Mouse (Mus musculus): ENCODE results near the gene Slc41a2. TPM values are rescaled to one million over a fixed set of nuclear protein-coding genes. Genes with fewer than 3 reads are reported as not detected.

Slc41a2 gene
- polyA plus RNA-seq, 1 experiment from 2014 or later, result 19.3 TPM

DNA sequence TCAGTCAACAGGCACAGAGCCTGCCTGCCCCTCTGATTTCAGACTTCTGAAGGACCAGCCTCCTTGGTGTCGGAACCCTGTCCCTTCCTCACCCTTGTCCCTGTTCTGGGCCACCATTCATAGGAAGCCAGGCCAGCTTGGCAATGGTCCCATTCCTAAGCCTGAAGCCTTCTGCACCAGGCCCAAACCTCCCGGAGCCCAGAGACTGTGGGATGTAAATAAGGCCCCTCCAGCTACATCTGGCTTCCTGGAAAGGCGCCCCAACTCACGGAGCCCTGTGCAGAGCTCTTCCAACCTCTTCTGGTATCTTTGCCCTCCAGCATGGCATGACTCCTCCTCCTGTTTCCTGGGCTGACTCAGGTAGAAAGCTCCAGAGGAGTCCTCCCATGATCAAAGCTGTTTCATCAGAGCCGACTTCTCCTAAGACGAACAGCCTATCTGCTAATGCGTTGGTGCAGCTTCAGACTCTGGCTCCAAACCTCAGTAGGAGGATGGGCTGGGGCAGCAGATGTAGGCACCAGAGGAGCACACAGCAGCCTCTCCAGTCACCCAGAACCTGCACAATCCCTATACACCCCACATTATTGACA is 153.1 kb downstream of the Slc41a2 start:
- 20% methylated on average over 7 of the region's 7 CpGs for WGBS (ENCODE audit: missing documents)
- no peaks in the 10 kb centered on the region for H3K79me2 ChIP-seq (ENCODE audit: inconsistent target)
- H3K4me3 ChIP-seq (ENCODE audit: inconsistent target), result no peak overlapping the region
- H3K27ac ChIP-seq, result peak overlapping the region; percentile 93
- H3K36me3 ChIP-seq (ENCODE audit: inconsistent target), result no peaks in the 10 kb centered on the region

DNA sequence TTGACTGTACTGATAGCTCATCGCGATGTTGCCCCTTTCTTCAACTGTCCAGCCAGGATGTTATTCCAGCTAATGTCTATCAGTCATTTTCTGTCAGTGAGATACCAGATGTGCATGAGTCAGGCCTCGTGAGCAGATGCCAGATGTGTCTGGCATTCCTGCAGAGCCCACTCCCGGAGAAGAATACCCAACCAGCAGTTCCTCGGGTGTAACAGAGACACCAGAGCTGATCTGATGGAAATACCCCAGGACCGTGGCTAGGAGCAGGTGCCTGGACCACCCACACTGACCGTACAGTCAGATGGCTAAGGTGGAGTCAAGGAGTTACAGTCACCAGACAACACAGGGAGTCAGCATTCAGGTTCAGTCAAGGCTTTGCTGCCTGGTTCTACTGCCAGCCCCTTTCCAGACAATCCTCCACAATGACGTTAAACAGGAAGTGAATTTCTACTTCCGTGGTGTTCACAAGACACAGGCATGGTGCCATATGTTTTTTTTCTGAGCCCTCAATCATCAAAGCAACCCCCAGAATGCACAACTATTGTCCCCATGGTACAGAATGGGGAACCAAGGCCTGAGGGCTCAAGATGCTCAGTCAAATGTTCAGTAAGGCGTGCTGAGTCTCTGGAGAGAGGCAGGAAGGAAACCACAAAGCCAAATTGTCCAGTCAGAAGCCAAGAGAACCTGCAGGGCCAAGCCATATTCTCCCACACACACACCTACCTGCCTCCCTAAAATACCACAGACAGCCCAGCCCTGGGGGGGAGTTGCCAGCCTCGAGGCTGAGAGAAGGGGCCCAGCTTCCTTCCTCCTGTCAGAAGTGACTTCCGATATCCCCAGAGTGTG is 153.8 kb downstream of the Slc41a2 start:
- Histone ChIP-seq H3K79me2 (ENCODE audit: inconsistent target) (no peaks in the 10 kb centered on the region), H3K4me3 (ENCODE audit: inconsistent target) (no peak overlapping the region), H3K36me3 (ENCODE audit: inconsistent target) (no peaks in the 10 kb centered on the region), H3K27ac (peak overlapping the region; percentile 93)
- WGBS (ENCODE audit: missing documents), result 41% methylated on average over 11 of the region's 12 CpGs

DNA sequence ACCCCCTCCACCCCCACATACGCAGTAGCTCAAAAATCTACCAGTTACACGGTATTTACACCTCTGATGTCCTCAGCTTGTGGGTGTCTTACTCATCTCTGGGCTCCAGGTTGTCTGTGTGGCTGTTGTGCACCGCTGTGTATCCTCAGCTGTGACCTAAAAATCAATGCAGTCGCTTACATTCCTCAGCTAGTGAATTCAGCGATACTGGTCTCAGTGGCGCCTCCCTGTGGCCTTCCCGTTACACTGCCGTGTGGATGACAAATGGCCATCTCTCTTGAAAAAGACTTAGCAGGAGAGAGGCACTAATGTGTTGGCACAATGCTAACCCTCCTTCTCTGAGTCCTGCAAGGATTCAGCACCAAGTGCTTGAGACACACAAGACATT is 155.1 kb downstream of the Slc41a2 start:
- WGBS (ENCODE audit: missing documents), result 77% methylated on average over 8 of the region's 8 CpGs
- H3K79me2 ChIP-seq (ENCODE audit: inconsistent target), result no peaks in the 10 kb centered on the region
- H3K4me3 ChIP-seq (ENCODE audit: inconsistent target), result no peak overlapping the region
- H3K36me3 ChIP-seq (ENCODE audit: inconsistent target), result no peaks in the 10 kb centered on the region
- H3K27ac ChIP-seq, result peak overlapping the region; percentile 93

DNA sequence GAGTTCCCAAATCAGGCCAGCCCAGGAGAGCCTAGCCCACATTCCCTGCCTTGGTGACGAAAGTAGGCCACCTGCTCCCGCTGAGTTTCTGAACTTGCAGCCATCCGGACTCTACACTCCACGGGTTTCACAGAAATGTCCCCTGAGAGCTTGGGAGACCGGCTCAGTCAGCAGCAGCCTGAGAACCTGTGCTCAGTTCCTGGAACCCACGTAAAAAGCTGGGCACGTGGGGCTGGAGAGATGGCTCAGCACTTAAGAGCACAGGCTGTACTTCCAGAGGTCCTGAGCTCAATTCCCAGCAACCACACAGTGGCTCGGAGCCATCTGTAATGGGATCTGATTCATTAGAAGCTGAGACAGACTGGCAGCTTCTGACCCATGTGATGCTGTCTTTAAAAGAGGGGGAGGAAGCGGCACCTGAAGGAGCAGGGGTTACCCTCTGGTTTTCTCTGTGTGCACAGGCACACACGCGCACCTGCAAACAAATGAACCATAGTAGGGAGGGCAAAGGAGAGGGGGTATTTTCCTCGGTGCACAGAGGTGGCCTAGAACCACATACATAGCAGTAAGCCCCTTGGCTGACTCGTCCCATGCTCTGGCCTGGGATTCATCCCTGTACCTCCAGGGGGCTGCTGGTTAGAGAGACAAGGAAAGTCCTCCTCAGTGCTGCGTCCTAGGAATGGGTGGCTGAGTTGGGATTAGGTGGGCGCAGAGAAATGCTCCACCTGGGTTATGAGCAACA is 155.7 kb downstream of the Slc41a2 start:
- Histone ChIP-seq H3K4me3 (ENCODE audit: inconsistent target) (no peak overlapping the region), H3K36me3 (ENCODE audit: inconsistent target) (no peaks in the 10 kb centered on the region), H3K79me2 (ENCODE audit: inconsistent target) (no peaks in the 10 kb centered on the region), H3K27ac (peak overlapping the region; percentile 93; the same call in 1 of the 2 replicates)
- 96% methylated on average over 15 of the region's 15 CpGs for WGBS (ENCODE audit: missing documents)

Other genes with a start within 250 kb of the Slc41a2 start
- 0.41 to 0.67 TPM (median 0.49 TPM) in 3 replicates for gene D10Wsu102e, start 22.3 kb upstream of the Slc41a2 start, polyA plus RNA-seq (2018)
- not detected in 3 replicates for gene Aldh1l2, start 196.3 kb upstream of the Slc41a2 start, polyA plus RNA-seq (2018)
- 37.7 to 48.5 TPM (median 39.0 TPM) in 3 replicates for gene Washc4, start 205.9 kb upstream of the Slc41a2 start, polyA plus RNA-seq (2018)